In genomic region chr2:168954376-168954775, GRCm38 (mm10) we compare ENCODE assay signal across 8 mouse cellular contexts. TPM values are rescaled to one million over a fixed set of nuclear protein-coding genes. Genes with fewer than 3 reads are reported as not detected.
DNase-seq lines count a peak whose midpoint lies in the region; ATAC-seq lines count a peak whose summit lies in the region.

No protein-coding gene starts in this region.

- peak overlapping the region; percentile 92 for H3K4me2 ChIP-seq in forebrain, embryonic 11.5 days (ENCODE audit: low read depth, low read length, severe bottlenecking)
- peak overlapping the region; percentile 92 for H3K4me2 ChIP-seq in limb, embryonic 12.5 days
- peak overlapping the region; percentile 84 for H3K4me2 ChIP-seq in neural tube, embryonic 12.5 days (replicated peaks)

- H3K36me3 ChIP-seq in forebrain, embryonic 11.5 days (ENCODE audit: control insufficient read depth, insufficient read depth, low read length) = peaks cover 3% of the 10 kb centered on the region; the same call in 1 of the 2 replicates
- H3K36me3 ChIP-seq in limb, embryonic 12.5 days = peaks cover 32% of the 10 kb centered on the region
- H3K36me3 ChIP-seq in neural tube, embryonic 12.5 days = peaks cover 28% of the 10 kb centered on the region

- peak; percentile 15 for DNase-seq in cerebellum, adult 9-11 months
- DNase-seq in cerebellum, adult 8-10 months = no peak
- peak; percentile 32 for DNase-seq in 3T3-L1 (ENCODE audit: low read depth, low spot score)
- no peak for DNase-seq in forebrain, embryonic 11.5 days (ENCODE audit: low spot score)
- no peak for DNase-seq in spleen, postnatal 14 days (ENCODE audit: low spot score in 2 of 2)
- DNase-seq in layer of hippocampus, adult 9-11 months = no peak

- H3K27me3 ChIP-seq in forebrain, embryonic 11.5 days (ENCODE audit: control insufficient read depth, insufficient read depth, low read length) = no peaks in the 10 kb centered on the region
- no peaks in the 10 kb centered on the region for H3K27me3 ChIP-seq in limb, embryonic 12.5 days
- no peaks in the 10 kb centered on the region for H3K27me3 ChIP-seq in neural tube, embryonic 12.5 days (replicated peaks)

- no peaks in the 10 kb centered on the region for H3K9me3 ChIP-seq in forebrain, embryonic 11.5 days (ENCODE audit: control insufficient read depth, low read length)
- no peaks in the 10 kb centered on the region for H3K9me3 ChIP-seq in limb, embryonic 12.5 days
- no peaks in the 10 kb centered on the region for H3K9me3 ChIP-seq in neural tube, embryonic 12.5 days

- 12% methylated on average over 8 of the region's 8 CpGs for WGBS in forebrain, embryonic 11.5 days
- WGBS in limb, embryonic 12.5 days = 7% methylated on average over 8 of the region's 8 CpGs
- 8% methylated on average over 8 of the region's 8 CpGs for WGBS in neural tube, embryonic 12.5 days

- H3K4me1 ChIP-seq in forebrain, embryonic 11.5 days (replicated peaks; ENCODE audit: control insufficient read depth, insufficient read depth, low read length) = no peaks in the 10 kb centered on the region; the same call in 1 of the 2 replicates
- peaks cover 18% of the 10 kb centered on the region for H3K4me1 ChIP-seq in limb, embryonic 12.5 days (replicated peaks)
- H3K4me1 ChIP-seq in neural tube, embryonic 12.5 days = peaks cover 16% of the 10 kb centered on the region

- peak overlapping the region; percentile 91 for H3K9ac ChIP-seq in forebrain, embryonic 11.5 days (ENCODE audit: low read length)
- peak overlapping the region; percentile 94 for H3K9ac ChIP-seq in limb, embryonic 12.5 days (replicated peaks)
- H3K9ac ChIP-seq in neural tube, embryonic 12.5 days = peak overlapping the region; percentile 84

- peak overlapping the region; percentile 82 for H3K4me3 ChIP-seq in forebrain, embryonic 11.5 days (ENCODE audit: low read depth, low read length)
- peak overlapping the region; percentile 84 for H3K4me3 ChIP-seq in limb, embryonic 12.5 days (replicated peaks)
- peak overlapping the region; percentile 76 for H3K4me3 ChIP-seq in neural tube, embryonic 12.5 days

- H3K27ac ChIP-seq in forebrain, embryonic 11.5 days (ENCODE audit: low read depth, low read length) = no peak overlapping the region
- H3K27ac ChIP-seq in limb, embryonic 12.5 days = peak overlapping the region; percentile 90; the same call in 1 of the 2 replicates
- no peak overlapping the region for H3K27ac ChIP-seq in neural tube, embryonic 12.5 days

- no peak; the same call in 1 of the 2 replicates for ATAC-seq in forebrain, embryonic 11.5 days (replicated peaks; ENCODE audit: low FRiP score)
- ATAC-seq in limb, embryonic 12.5 days (ENCODE audit: insufficient number of reproducible peaks, insufficient read depth, low FRiP score, low TSS enrichment, low read depth) = no peak
- ATAC-seq in neural tube, embryonic 12.5 days (ENCODE audit: low FRiP score, low read depth) = no peak

RNA-seq across cellular contexts. Expression of gene Zfp64, which starts 1.0 kb away (rescaled TPM):
- 37.8 and 39.4 TPM in 2 replicates for polyA plus RNA-seq in forebrain, embryonic 11.5 days (2014; fragmentation: Nextera tagmentation; extraction: Ambion mirVana)
- 52.6 and 54.0 TPM in 2 replicates for polyA plus RNA-seq in limb, embryonic 12.5 days (2016; fragmentation: Nextera tagmentation; extraction: Ambion mirVana)
- 30.8 and 31.3 TPM in 2 replicates for polyA plus RNA-seq in neural tube, embryonic 12.5 days (2016; fragmentation: Nextera tagmentation; extraction: Ambion mirVana)

Comparison
In these comparisons a context has a peak if more than half of its experiments do, and no peak if none do; other contexts are left out.
1. DNase-seq: peak in cerebellum, adult 9-11 months (single experiment) and 3T3-L1 (single experiment); none in cerebellum, adult 8-10 months (single experiment), forebrain, embryonic 11.5 days (single experiment), spleen, postnatal 14 days (0 of 2) and layer of hippocampus, adult 9-11 months (single experiment).
2. Peak in every context shown above with its lines, with median percentiles within 50 percentile points of each other: H3K4me2 ChIP-seq, H3K4me3 ChIP-seq and H3K9ac ChIP-seq.